17 mouse cellular contexts compared by ENCODE assay signal in genomic region chr2:60869001-60869743, GRCm38 (mm10).
A peak's percentile ranks its signal among the peaks of the same experiment; 100 is the strongest.
DNase-seq lines count a peak whose midpoint lies in the region; ATAC-seq lines count a peak whose summit lies in the region.
"Had no signal": no experiment of that assay in that cellular context is flagged by ENCODE, and none has a peak within 500 bp of the region (broad histone marks: within the 10 kb centered on the region; RNA-seq: fewer than 3 reads in every experiment).

No protein-coding gene starts in this region.

- intact Hi-C loops in gastrocnemius, postnatal 14 days (cut with DNase I; ENCODE audit: low total_unique reads) = no loop called here

- no peaks in the 10 kb centered on the region for H3K36me3 ChIP-seq in heart, embryonic 15.5 days
- no peaks in the 10 kb centered on the region for H3K36me3 ChIP-seq in heart, embryonic 12.5 days
- H3K36me3 ChIP-seq: forebrain, embryonic 12.5 days; hindbrain, embryonic 13.5 days had no signal

- 0 out of 2 replicates have a peak overlapping the region, but pooled peaks have one; percentile 9 for H3K27ac ChIP-seq in heart, embryonic 15.5 days
- no peak overlapping the region for H3K27ac ChIP-seq in heart, embryonic 12.5 days (ENCODE audit: poor library complexity, severe bottlenecking)
- H3K27ac ChIP-seq in brown adipose tissue, adult 24 weeks (replicated peaks; ENCODE audit: low read depth, low read length) = peak overlapping the region; percentile 16; the same call in 1 of the 2 replicates
- H3K27ac ChIP-seq: forebrain, embryonic 12.5 days; heart, adult 2 months; hindbrain, embryonic 13.5 days had no signal

- peaks cover 89% of the 10 kb centered on the region for H3K4me1 ChIP-seq in heart, embryonic 15.5 days (replicated peaks)
- H3K4me1 ChIP-seq in heart, embryonic 12.5 days (replicated peaks) = peaks cover 87% of the 10 kb centered on the region
- peaks cover 73% of the 10 kb centered on the region for H3K4me1 ChIP-seq in brown adipose tissue, adult 24 weeks (ENCODE audit: control insufficient read depth, insufficient read depth, insufficient read length, low read length)
- H3K4me1 ChIP-seq: forebrain, embryonic 12.5 days had no signal

- H3K4me2 ChIP-seq in heart, embryonic 15.5 days = no peak overlapping the region
- no peak overlapping the region for H3K4me2 ChIP-seq in heart, embryonic 12.5 days
- H3K4me2 ChIP-seq: forebrain, embryonic 12.5 days; hindbrain, embryonic 13.5 days had no signal

- no peak overlapping the region for H3K9ac ChIP-seq in heart, embryonic 15.5 days
- no peak overlapping the region for H3K9ac ChIP-seq in heart, embryonic 12.5 days
- H3K9ac ChIP-seq: forebrain, embryonic 12.5 days; hindbrain, embryonic 13.5 days had no signal

- no peak overlapping the region for H3K4me3 ChIP-seq in heart, embryonic 15.5 days
- no peak overlapping the region for H3K4me3 ChIP-seq in heart, embryonic 12.5 days
- no peak overlapping the region for H3K4me3 ChIP-seq in brown adipose tissue, adult 24 weeks (ENCODE audit: insufficient read depth, low read depth, low read length)
- H3K4me3 ChIP-seq: forebrain, embryonic 12.5 days; heart, adult 2 months; hindbrain, embryonic 13.5 days had no signal

- no peaks in the 10 kb centered on the region for H3K27me3 ChIP-seq in heart, embryonic 15.5 days
- H3K27me3 ChIP-seq in heart, embryonic 12.5 days (replicated peaks) = no peaks in the 10 kb centered on the region
- H3K27me3 ChIP-seq: CH12.LX; hindbrain, embryonic 13.5 days had no signal

- ATAC-seq in heart, embryonic 15.5 days (replicated peaks; ENCODE audit: insufficient number of reproducible peaks, insufficient read depth, low FRiP score, low read depth) = no peak
- ATAC-seq in heart, embryonic 12.5 days (ENCODE audit: insufficient number of reproducible peaks, low FRiP score) = no peak
- ATAC-seq: forebrain, embryonic 16.5 days had no signal

- H3K9me3 ChIP-seq in heart, embryonic 15.5 days (replicated peaks) = no peaks in the 10 kb centered on the region
- H3K9me3 ChIP-seq in heart, embryonic 12.5 days (replicated peaks) = no peaks in the 10 kb centered on the region
- H3K9me3 ChIP-seq: forebrain, embryonic 12.5 days; hindbrain, embryonic 13.5 days had no signal

- DNase-seq in lung, postnatal 36 days = peak; percentile 36
- no peak for DNase-seq in lung, postnatal 14 days
- no peak for DNase-seq in gastrocnemius, postnatal 14 days
- DNase-seq: adrenal gland, adult 2 months; adrenal gland, postnatal 25 days; cerebellum, adult 2 months; cerebellum, postnatal 10 days; gastrocnemius, postnatal 10 days; heart, postnatal 14 days had no signal

- WGBS in heart, embryonic 15.5 days = 49% methylated on average over 12 of the region's 12 CpGs
- whole genome bisulfite sequencing in heart, embryonic 12.5 days = 61% methylated on average over 12 of the region's 12 CpGs
